Mouse (Mus musculus) ES-E14 (cell line): Measurements from ENCODE around the gene Psmb9. TPM values are rescaled to one million over a fixed set of nuclear protein-coding genes. Genes with fewer than 3 reads are reported as not detected.

ENCODE experiments used
- DNase-seq: peaks from one replicate; pipeline ENCODE4 v3.0.0-alpha.2; 2013; ENCODE audit warnings: low read depth, low spot score
- H3K27ac ChIP-seq: 2 replicates; pipeline ENCODE4 v1.5.1; 2012; ENCODE audit warnings: low read depth, mild to moderate bottlenecking, low read length, moderate library complexity, mixed read lengths; ENCODE audit not compliant: poor library complexity, insufficient read depth, severe bottlenecking
- H3K36me3 ChIP-seq: 2 replicates; pipeline ENCODE4 v1.6.1; 2012; ENCODE audit warnings: mild to moderate bottlenecking, low read length, moderate library complexity, mixed read lengths; ENCODE audit not compliant: control insufficient read depth, poor library complexity, insufficient read depth, severe bottlenecking
- H3K4me1 ChIP-seq, 2 experiments: fragments of 150-350 bp in 1 of 2; sonication (generic) in 1 of 2; 2 replicates each; pipeline ENCODE4 v1.6.1; 2012; ENCODE audit warnings: low read length in 2 of 2, mild to moderate bottlenecking in 1 of 2, mixed read lengths in 1 of 2; ENCODE audit not compliant: control insufficient read depth in 2 of 2, insufficient read depth in 2 of 2, poor library complexity in 1 of 2
- H3K4me3 ChIP-seq, 2 experiments: fragments of 150-350 bp in 1 of 2; sonication (generic) in 1 of 2; 2 replicates each; pipeline ENCODE4 v1.5.1; 2012; ENCODE audit warnings: low read length in 2 of 2, low read depth in 1 of 2, mild to moderate bottlenecking in 1 of 2, mixed read lengths in 1 of 2; ENCODE audit not compliant: insufficient read depth in 1 of 2, poor library complexity in 1 of 2, severe bottlenecking in 1 of 2
- H3K9ac ChIP-seq: 2 replicates; pipeline ENCODE4 v1.6.1; 2012; ENCODE audit warnings: low read depth, mild to moderate bottlenecking, low read length, mixed read lengths; ENCODE audit not compliant: poor library complexity, insufficient read depth, severe bottlenecking
- H3K9me3 ChIP-seq: fragments of 150-350 bp; sonication (generic); 2 replicates; pipeline ENCODE4 v1.6.1; 2012; ENCODE audit warnings: low read depth, mild to moderate bottlenecking, low read length; ENCODE audit not compliant: control insufficient read depth, insufficient read depth
- CHD2 ChIP-seq: IDR thresholded peaks from 2 replicates; pipeline ENCODE4 v1.6.1; 2014; ENCODE audit warnings: mild to moderate bottlenecking, low read depth, low read length, inconsistent platforms
- HCFC1 ChIP-seq: IDR thresholded peaks from 2 replicates; pipeline ENCODE4 v1.6.1; 2012; ENCODE audit warnings: low read length, inconsistent platforms, borderline replicate concordance; ENCODE audit not compliant: insufficient read depth
- MAFK ChIP-seq: IDR thresholded peaks from 2 replicates; pipeline ENCODE4 v1.6.1; 2014; ENCODE audit warnings: mild to moderate bottlenecking, low read depth, low read length, inconsistent platforms; ENCODE audit not compliant: insufficient read depth
- ZC3H11A ChIP-seq: IDR thresholded peaks from 2 replicates; pipeline ENCODE4 v1.6.1; 2012; ENCODE audit warnings: low read depth, mild to moderate bottlenecking, inconsistent platforms, low read length, borderline replicate concordance
- ZNF384 ChIP-seq: IDR thresholded peaks from 2 replicates; pipeline ENCODE4 v1.6.1; 2012; ENCODE audit warnings: low read depth, low read length, inconsistent platforms
- in situ Hi-C, 2 experiments: fragments of 600-800 bp; cut with MboI; formaldehyde crosslinking; loops; one replicate each; pipeline ENCODE4 v1.15.1; 2025; ENCODE audit warnings: low sequenced_read_pairs in 2 of 2, inconsistent platforms in 1 of 2; ENCODE audit not compliant: unreplicated experiment in 2 of 2
- total RNA-seq: library from RNA; depleted of rRNA; stranded (reverse); fragments of 300-350 nt; gene quantifications from 2 replicates; pipeline ENCODE4 v1.2.3, GENCODE M21; 2012

Gene Psmb9
- total RNA-seq, 1 experiment = 4.1 TPM

DNA sequence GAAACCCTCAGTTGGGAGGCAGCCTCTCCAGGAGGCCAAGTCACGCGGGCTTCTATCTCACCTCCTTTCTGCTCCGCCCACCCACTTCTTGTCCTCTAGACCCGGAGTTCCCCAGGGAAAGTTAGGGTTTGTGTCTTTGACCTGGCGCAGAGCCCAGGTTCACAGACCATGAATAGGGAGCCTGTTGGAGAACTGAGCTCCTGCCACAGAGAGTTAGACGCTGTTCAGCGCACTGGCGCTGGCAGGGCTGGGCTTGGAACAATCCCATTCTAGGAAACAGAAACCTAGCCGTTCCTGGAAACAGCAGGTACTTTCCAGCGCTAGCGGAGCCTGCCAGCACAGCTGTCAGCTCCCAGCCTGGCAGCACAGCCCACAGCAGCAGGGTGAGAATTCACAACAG, 31.1 kb upstream of the Psmb9 start:
- peaks cover 4% of the 10 kb centered on the region; the same call in 1 of the 2 replicates for H3K9me3 ChIP-seq
- no peak for TF ChIP-seq HCFC1
- TF ChIP-seq MAFK = no peak
- no peak for TF ChIP-seq ZNF384
- TF ChIP-seq CHD2 = no peak
- TF ChIP-seq ZC3H11A = no peak

GRCm38 (mm10) chr17:34217986-34218385, 30.4 kb upstream of the Psmb9 start:
- H3K9me3 ChIP-seq = peaks cover 4% of the 10 kb centered on the region; the same call in 1 of the 2 replicates
- H3K27ac ChIP-seq = no peak overlapping the region
- no peaks in the 10 kb centered on the region; the same call in none of the 2 replicates for H3K36me3 ChIP-seq
- in situ Hi-C loops = no loop called here
- TF ChIP-seq ZC3H11A (no peak), ZNF384 (no peak), CHD2 (no peak), MAFK (no peak), HCFC1 (no peak)
- no peaks in the 10 kb centered on the region for H3K4me1 ChIP-seq
- H3K9ac ChIP-seq = no peak overlapping the region
- DNase-seq = no peak
- H3K4me3 ChIP-seq = no peak overlapping the region

More for the DNA sequence above, 31.1 kb upstream of the Psmb9 start:
- H3K9ac ChIP-seq = no peak overlapping the region
- H3K4me1 ChIP-seq = no peaks in the 10 kb centered on the region
- H3K36me3 ChIP-seq = no peaks in the 10 kb centered on the region; the same call in none of the 2 replicates
- DNase-seq = no peak
- in situ Hi-C loops = no loop called here
- H3K27ac ChIP-seq = no peak overlapping the region
- H3K4me3 ChIP-seq = no peak overlapping the region

DNA sequence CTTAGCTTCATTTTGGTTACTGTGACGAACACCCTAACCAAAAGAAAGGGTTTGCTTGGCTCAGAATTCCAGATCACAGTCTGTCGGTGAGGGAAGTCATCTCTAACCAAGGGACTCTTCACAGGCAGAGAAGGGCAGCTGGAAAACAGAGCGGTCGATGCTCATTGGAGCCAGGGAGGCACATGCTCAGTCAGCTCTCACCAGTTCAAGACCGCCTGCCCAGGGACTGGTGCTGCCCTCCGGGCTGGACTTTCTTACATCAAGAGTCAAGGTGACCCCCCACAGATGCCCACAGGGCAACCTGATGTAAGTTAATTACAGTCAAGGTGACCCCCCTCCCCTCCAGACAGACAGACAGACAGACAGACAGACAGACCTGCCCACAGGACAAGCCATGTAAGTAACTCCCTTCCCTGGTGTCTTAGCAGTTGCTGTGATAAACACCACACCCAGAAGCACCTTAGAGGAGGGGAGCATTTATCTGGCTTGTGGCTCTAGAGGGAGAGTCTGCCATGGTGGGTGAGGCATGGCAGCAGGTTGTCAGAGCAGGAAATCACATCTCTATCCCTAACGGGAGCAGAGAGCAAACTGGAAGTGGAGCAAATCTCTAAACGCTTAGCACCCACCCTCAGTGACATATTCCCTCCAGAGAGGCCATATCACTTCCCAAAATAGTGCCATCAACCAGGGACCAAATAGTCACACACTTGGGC, 29.8 kb upstream of the Psmb9 start:
- no peaks in the 10 kb centered on the region for H3K4me1 ChIP-seq
- peaks cover 4% of the 10 kb centered on the region; the same call in 1 of the 2 replicates for H3K9me3 ChIP-seq
- TF ChIP-seq ZNF384 (no peak), MAFK (no peak), CHD2 (no peak)
- H3K4me3 ChIP-seq = no peak overlapping the region
- no peak overlapping the region for H3K9ac ChIP-seq
- no peaks in the 10 kb centered on the region; the same call in none of the 2 replicates for H3K36me3 ChIP-seq
- no peak for DNase-seq
- in situ Hi-C loops = no loop called here
- H3K27ac ChIP-seq = no peak overlapping the region

- no peak overlapping the region for H3K9ac ChIP-seq
- no peaks in the 10 kb centered on the region; the same call in none of the 2 replicates for H3K36me3 ChIP-seq
- no peak overlapping the region for H3K27ac ChIP-seq
- in situ Hi-C loops = no loop called here
- TF ChIP-seq HCFC1 (no peak), ZC3H11A (no peak), ZNF384 (no peak), MAFK (no peak), CHD2 (no peak)
- no peak for DNase-seq
- H3K4me1 ChIP-seq = no peaks in the 10 kb centered on the region
- peaks cover 4% of the 10 kb centered on the region; the same call in 1 of the 2 replicates for H3K9me3 ChIP-seq
- no peak overlapping the region for H3K4me3 ChIP-seq
Measured at GRCm38 (mm10) chr17:34215176-34215575, 27.6 kb upstream of the Psmb9 start.
